Mouse (Mus musculus): ENCODE results near the gene Cog3.
"Not testable (repeated sequence)": the region's sequence is repeated elsewhere in the genome, so short reads cannot be mapped to it uniquely, and the experiment has no call there.

Gene Cog3

GRCm38 (mm10) chr14:75753991-75754817, at the start of gene Cog3:
Gene Cog3, minus strand, starts transcription at chr14:75754517.
- peak; percentile 93 for DNase-seq (ENCODE audit: low spot score)

DNA sequence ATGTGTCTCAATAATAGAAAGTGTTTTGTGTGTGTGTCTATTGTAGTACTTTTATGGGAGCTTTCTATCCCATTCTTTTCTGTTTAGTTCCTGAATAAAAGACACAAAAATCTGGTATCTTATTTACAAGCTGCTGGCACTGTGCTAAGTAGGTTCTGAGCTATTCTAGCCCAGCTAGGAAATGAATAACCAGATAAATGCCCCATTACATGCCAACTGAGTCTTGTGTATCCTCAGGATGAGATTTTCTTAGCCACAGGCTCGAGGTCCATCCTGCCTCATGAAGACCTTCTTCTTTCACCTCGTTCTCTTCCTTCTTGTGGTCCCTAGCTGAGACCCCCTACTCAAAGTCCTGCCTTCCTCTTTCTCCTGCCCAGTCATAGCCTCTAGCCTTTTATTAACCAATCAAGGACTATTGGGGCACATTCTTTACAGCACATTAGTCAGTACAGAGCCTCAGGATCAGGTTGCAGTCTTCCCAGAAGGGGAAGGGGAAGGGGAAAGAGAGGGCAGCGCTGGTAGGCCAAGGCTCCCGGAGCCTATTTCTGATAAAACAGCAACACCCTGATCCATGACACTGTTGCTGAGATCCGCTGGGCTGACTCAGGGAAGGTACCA, 43.6 kb upstream of the Cog3 start:
- DNase-seq (ENCODE audit: low spot score) = no peak

DNA sequence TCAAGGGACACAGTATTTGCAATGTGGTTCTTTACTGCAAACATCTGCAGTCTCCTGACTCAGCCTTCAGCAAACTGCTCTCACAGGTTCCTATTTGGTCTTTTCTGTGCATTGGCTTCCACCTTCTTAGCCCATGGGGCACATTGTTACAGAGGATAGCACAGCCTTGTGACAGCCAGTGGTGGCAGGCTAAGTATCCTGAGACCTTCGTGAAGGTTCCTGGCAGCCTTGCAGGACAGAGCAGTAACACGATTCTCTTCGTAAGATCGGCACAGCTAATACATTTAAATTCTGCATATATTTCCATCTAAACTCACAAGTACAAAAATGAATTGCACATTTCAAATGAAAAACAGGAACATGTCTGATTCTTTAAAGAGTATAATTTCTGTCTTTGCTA, 41.6 kb upstream of the Cog3 start:
- no peak for DNase-seq (ENCODE audit: low spot score)

DNA sequence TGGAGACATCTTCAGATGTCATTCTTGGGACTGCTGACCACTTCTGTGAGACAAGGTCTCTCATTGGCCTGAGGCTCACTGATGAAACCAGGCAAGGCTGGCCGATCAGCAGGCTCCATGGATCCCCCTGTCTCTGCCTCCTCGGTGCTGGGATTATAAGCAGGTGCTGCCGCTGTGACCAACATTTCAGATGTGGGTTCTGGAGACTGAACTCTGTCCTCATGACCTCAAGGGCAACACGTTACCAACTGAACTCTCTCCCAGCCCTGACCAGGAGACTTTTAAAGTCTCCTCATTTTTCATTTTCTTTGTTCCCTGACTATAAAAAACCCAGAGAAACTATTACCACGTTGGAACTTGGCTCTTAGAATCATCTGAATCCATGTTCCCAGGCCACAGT, 40.4 kb upstream of the Cog3 start:
- DNase-seq (ENCODE audit: low spot score) = no peak

- no peak for DNase-seq (ENCODE audit: low spot score)
Measured at GRCm38 (mm10) chr14:75794324-75794723, 40.0 kb upstream of the Cog3 start.

DNA sequence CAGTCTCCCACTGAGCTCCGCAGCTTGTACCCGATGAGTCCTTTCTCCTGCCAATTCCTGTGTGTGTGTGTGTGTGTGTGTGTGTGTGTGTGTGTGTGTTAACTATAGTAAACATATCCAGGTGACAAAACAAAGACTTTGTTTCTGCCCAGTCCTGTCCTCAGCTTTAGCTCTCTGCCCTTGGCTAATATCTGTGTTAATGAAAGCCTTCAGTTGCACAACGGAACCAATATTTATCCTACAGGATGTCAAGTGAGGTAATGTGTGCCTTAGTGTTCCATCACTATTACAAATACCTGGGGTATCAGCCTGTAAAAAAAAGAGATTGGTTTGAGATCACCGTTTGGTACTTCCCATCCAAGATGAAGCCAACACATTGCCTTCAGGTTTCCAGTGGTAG, 38.8 kb upstream of the Cog3 start:
- no peak for DNase-seq (ENCODE audit: low spot score)

- no peak for DNase-seq (ENCODE audit: low spot score)
Measured at GRCm38 (mm10) chr14:75791372-75791771, 37.1 kb upstream of the Cog3 start.

DNA sequence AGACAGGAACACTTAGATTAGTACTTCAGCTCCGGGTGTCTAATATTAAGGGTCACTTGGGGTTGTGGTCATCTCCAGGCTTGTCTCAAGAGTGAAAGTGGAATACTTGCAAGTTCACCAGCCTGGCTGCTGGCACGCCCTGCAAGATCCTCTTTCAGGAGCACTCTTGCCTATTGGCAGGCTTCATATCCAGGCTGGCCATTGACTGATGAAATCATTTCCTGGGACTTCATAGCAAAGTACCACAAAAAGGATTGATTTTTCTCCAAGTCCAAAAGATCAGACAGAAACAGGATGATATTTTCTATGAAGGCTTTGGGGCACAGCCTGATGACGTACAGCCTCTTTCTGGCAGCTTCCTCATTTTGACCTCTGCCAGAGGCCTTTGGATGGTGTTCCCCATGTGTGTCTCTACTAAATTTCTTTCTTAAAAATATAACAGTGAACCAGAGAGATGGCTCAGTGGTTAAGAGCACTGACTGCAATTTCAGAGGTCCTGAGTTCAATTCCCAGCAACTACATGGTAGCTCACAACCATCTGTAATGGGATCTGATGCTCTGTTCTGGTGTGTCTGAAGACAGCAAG, 36.2 kb upstream of the Cog3 start:
- no peak for DNase-seq (ENCODE audit: low spot score)

DNA sequence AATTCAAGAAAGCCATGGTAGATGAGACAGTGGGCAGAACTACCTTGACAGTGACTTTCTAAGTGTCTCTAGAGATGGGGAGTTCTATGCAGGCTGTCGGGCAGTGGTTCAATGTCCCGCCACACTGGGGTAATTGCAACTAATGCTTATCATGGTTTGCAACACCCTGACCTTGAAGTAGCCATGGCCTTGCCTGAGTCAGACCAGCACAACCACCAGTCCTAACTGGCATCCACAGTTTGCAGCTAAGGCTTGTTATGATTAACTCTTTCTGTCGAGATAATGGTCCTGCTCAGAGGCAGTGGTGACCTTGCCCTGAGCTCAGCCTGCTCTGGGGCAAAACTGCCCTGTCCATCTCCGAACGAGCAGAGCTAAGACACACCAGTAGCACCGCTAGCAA, 35.0 kb upstream of the Cog3 start:
- no peak for DNase-seq (ENCODE audit: low spot score)

DNA sequence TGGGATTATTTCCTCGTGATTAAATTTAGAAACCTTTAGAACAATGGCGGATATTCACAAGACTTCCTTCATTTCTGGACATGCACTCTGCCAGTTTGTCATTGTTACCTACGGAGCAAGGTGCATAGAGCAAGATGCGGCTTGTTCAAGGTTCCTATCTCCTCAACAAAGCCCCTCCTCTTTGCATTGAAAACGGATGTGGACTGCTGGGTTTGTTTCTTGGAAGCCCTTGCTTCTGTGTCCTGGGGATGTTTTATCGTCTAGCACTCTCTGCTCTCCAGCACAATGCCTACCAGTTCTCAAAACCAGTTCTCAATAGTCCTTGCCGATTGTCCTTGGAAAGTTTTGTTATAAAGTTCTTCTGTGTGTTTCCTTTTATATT, 33.5 kb upstream of the Cog3 start:
- no peak for DNase-seq (ENCODE audit: low spot score)

- peak; percentile 95 for DNase-seq (ENCODE audit: low spot score)
Measured at GRCm38 (mm10) chr14:75786868-75787793, 32.8 kb upstream of the Cog3 start, which contains the start of gene Slc25a30. Gene Slc25a30, minus strand, starts transcription at chr14:75787037.

DNA sequence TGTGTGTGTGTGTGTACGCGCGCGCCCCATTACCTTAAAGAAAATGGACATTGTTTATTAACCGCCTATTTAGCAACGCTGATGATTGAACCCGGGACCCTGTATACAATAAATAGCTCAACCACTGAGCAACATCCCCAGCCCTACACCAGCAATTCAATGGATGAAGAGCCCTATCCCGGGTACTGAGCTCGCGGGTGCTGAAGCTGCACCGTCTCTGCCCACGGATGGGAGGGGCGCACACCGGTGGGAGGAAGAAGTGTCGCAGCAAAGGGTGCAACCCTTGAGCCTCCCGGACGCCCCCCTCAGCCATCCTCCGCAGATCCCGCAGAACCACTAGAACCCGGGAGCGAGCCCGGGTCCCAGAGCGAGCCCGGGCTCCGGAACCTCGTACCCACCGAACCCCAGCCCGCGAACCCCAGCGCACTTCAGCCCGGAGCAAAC, 32.1 kb upstream of the Cog3 start:
- peak; percentile 70 for DNase-seq (ENCODE audit: low spot score)

- no peak for DNase-seq (ENCODE audit: low spot score)
Measured at GRCm38 (mm10) chr14:75779913-75780312, 25.6 kb upstream of the Cog3 start.

- no peak for DNase-seq (ENCODE audit: low spot score)
Measured at GRCm38 (mm10) chr14:75776637-75777036, 22.3 kb upstream of the Cog3 start.

GRCm38 (mm10) chr14:75773431-75773830, 19.1 kb upstream of the Cog3 start:
- DNase-seq (ENCODE audit: low spot score) = no peak

DNA sequence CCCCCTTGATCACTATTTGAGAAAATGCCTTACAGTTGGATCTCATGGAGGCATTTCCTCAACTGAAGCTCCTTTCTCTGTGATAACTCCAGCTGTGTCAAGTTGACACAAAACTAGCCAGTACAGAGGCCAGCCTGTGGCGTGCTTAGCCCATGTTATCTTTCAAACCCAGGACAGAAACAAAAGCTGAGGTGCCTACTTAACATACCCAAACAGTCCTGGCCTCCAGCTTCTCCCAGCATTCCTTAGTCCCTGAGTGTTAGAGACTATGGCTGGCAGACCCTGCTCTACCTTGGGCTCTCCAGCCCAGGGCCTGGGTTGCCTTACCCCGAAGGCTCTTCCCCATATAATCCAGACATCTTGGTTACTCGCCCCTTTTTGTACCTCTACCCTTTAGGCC, 18.1 kb upstream of the Cog3 start:
- not testable (repeated sequence) for DNase-seq (ENCODE audit: low spot score)

GRCm38 (mm10) chr14:75771101-75771501, 16.8 kb upstream of the Cog3 start:
- no peak for DNase-seq (ENCODE audit: low spot score)

DNA sequence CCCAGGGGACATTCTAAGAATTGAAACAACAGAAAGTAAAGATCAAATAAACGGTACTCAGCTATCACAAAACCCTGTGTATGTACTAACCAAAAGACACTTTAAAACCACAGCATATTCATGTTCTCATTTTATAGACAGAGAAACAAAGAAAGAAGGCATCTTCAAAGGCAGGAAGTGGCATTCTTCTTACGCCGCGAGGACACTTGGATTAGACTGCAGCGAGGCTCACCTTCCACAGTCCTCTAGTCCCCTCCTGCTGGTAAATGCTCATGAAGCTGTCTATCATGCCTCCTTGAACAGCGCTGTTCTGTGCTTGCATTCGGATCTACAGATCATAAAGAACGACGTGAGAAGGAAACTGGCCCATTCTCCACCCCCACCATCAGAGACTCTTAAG, 15.0 kb upstream of the Cog3 start:
- no peak for DNase-seq (ENCODE audit: low spot score)

- DNase-seq (ENCODE audit: low spot score) = no peak
Measured at GRCm38 (mm10) chr14:75768275-75768608, 13.9 kb upstream of the Cog3 start.

DNA sequence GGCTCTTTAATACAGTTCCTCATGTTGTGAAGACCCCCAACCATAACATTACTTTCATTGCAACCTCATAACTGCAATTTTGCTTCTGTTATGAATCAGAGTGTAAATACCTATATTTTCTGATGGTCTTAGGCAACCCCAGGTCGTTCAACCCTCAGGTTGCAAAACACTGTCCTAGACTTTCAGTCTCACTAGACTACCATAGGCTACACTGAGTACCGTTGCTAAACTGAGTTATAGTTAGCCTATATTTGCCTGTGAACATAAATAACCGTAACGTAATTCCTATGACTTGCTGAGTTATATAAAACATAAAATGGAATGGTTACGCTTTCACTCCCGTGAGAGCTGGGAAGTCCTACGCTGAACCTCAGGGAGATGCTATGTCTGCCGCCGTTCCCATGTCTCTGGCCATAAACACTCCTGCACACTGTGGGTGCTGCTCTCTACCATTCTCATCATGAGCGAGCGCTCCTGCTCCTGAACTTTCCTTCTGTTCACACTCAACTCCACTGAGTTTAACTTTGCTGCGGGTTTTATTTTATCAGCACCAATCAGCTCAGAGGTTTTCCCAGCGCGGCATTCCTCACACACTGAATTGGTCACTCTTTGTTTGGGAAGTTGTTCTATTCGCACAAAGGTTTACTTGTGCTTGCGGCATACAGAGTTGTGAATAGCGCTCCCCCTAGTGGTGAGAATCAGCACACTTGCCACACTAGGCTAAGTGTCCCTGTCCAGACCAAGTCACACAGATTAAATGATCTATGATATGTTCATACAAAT, 13.4 kb upstream of the Cog3 start:
- peak; percentile 70 for DNase-seq (ENCODE audit: low spot score)

GRCm38 (mm10) chr14:75761028-75761805, 6.9 kb upstream of the Cog3 start:
- DNase-seq (ENCODE audit: low spot score) = peak; percentile 77

All from MN1 (cell line).